Mouse (Mus musculus) thymus, adult 2 months (tissue): ENCODE measurements around the gene Aldh3b2. TPM values are rescaled to one million over a fixed set of nuclear protein-coding genes. Genes with fewer than 3 reads are reported as not detected.

Experiments used
- DNase-seq: peaks from one replicate; pipeline ENCODE4 v3.0.0; 2021
- H3K27ac ChIP-seq: fragments of 200-500 bp; 2 replicates; pipeline ENCODE4 v1.5.1; 2012; ENCODE audit warnings: low read length, control low read depth; ENCODE audit not compliant: control insufficient read depth, insufficient read depth
- H3K27me3 ChIP-seq: fragments of 200-500 bp; 2 replicates; pipeline ENCODE4 v1.6.1; 2012; ENCODE audit warnings: mild to moderate bottlenecking, low read length, moderate library complexity, mixed read lengths; ENCODE audit not compliant: control insufficient read depth, insufficient read depth
- H3K36me3 ChIP-seq: fragments of 200-500 bp; 2 replicates; pipeline ENCODE4 v1.6.1; 2012; ENCODE audit warnings: mild to moderate bottlenecking, low read length, moderate library complexity; ENCODE audit not compliant: control insufficient read depth, insufficient read depth
- H3K4me1 ChIP-seq: fragments of 200-500 bp; replicated peaks from 2 replicates; pipeline ENCODE4 v1.6.1; 2012; ENCODE audit warnings: low read length; ENCODE audit not compliant: control insufficient read depth, insufficient read depth
- H3K4me3 ChIP-seq: fragments of 200-500 bp; 2 replicates; pipeline ENCODE4 v1.5.1; 2012; ENCODE audit warnings: mild to moderate bottlenecking, low read length, control low read depth, moderate library complexity; ENCODE audit not compliant: control insufficient read depth, insufficient read depth
- CTCF ChIP-seq: fragments of 200-500 bp; IDR thresholded peaks from 2 replicates; pipeline ENCODE4 v1.5.1; 2012; ENCODE audit warnings: mild to moderate bottlenecking, control low read depth, low read length, moderate library complexity, borderline replicate concordance; ENCODE audit not compliant: control insufficient read depth, poor library complexity, insufficient read depth; ENCODE audit errors: extremely low read depth
- POLR2A ChIP-seq: fragments of 200-500 bp; IDR thresholded peaks from 2 replicates; pipeline ENCODE4 v1.6.1; 2012; ENCODE audit warnings: mild to moderate bottlenecking, low read length, control low read depth, moderate library complexity; ENCODE audit not compliant: control insufficient read depth, poor library complexity, insufficient read depth; ENCODE audit errors: extremely low read depth
- WGBS: fragments of 180-500 bp; shearing (Covaris S2); methylation state at CpG from one replicate; pipeline ENCODE4 v1.1.7; 2018; 5-methylcytosine and 5-hydroxymethylcytosine counted together
- polyA plus RNA-seq: library from polyadenylated mRNA; depleted of rRNA; stranded (reverse); fragments of >200 nt; gene quantifications from 2 replicates; pipeline ENCODE4 v1.2.3, GENCODE M21; 2012

Gene Aldh3b2
- polyA plus RNA-seq, 1 experiment: 7.2 TPM

- H3K4me3 ChIP-seq: no peak overlapping the region
- H3K27ac ChIP-seq: no peak overlapping the region
- 91% methylated on average over 12 of the region's 12 CpGs for WGBS
- TF ChIP-seq CTCF (no peak), POLR2A (no peak)
- H3K4me1 ChIP-seq: peaks cover 18% of the 10 kb centered on the region
- no peak for DNase-seq
- H3K36me3 ChIP-seq: peaks cover 19% of the 10 kb centered on the region
- H3K27me3 ChIP-seq: no peaks in the 10 kb centered on the region
Measured at GRCm38 (mm10) chr19:4003641-4004040, 31.5 kb downstream of the Aldh3b2 start.

DNA sequence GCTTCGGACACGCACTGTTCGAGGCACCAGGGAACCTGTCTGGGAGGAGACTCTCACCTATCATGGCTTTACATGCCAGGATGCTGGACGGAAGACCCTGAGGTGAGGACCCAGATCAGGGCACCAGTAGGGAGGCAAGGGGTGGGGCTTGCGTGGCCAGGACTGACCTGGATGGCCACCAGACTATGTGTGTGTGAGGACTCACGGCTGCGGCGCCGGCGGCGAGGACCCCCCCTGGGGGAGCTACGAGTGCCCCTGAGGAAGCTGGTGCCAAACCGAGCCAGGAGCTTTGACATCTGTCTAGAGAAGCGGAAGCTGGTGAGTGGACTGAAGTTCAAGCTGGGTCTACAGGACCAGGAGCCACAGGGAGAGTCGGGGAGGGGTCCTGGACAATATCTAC is 32.2 kb downstream of the Aldh3b2 start:
- Histone ChIP-seq H3K36me3 (peaks cover 23% of the 10 kb centered on the region), H3K27ac (no peak overlapping the region), H3K27me3 (no peaks in the 10 kb centered on the region), H3K4me3 (no peak overlapping the region), H3K4me1 (peaks cover 14% of the 10 kb centered on the region)
- 97% methylated on average over 15 of the region's 15 CpGs for WGBS
- no peak for TF ChIP-seq CTCF
- DNase-seq: no peak

DNA sequence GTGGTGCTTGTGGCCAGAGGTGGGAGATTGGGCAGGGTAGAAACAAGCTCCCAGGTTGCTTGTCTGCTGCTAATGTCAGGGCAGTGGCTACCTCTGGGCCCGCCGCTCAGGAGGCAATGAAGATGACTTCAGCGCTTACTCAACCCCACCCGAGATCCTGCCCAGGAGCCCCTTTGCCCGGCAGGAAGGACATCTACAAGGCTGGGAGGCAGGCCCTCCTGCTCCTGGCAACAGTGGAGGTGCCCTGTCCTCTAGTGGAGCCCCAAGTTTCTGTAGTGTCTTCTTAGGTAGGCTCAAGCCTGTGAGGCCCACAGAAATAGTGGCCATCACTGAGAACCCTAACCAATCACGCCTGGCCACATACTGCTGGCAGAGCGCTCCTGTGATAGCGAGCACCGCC is 33.0 kb downstream of the Aldh3b2 start:
- peaks cover 23% of the 10 kb centered on the region for H3K36me3 ChIP-seq
- H3K27me3 ChIP-seq: no peaks in the 10 kb centered on the region
- WGBS: 90% methylated on average over 9 of the region's 9 CpGs
- peaks cover 7% of the 10 kb centered on the region for H3K4me1 ChIP-seq
- no peak for DNase-seq
- no peak overlapping the region for H3K27ac ChIP-seq
- no peak overlapping the region for H3K4me3 ChIP-seq
- TF ChIP-seq POLR2A (no peak), CTCF (no peak)

DNA sequence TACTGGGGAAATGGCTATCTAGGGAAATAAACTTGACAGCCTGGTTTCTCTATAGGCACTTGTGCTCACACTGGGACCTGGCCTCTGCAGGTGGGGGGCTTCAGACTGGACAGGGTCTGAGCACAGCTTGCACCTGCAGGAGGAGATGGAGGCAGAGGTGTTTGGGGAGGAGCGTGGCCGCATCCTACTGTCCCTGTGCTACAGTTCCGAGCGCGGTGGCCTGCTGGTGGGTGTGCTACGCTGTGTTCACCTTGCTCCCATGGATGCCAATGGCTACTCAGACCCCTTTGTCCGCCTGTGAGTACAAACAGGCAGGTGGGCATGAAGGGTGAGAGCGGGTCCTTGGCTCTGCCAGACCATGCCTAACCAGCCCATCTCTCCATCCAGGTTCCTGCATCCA is 33.8 kb downstream of the Aldh3b2 start:
- Histone ChIP-seq H3K27me3 (no peaks in the 10 kb centered on the region), H3K36me3 (peaks cover 23% of the 10 kb centered on the region), H3K4me1 (peaks cover 4% of the 10 kb centered on the region), H3K4me3 (no peak overlapping the region), H3K27ac (no peak overlapping the region)
- TF ChIP-seq CTCF (no peak), POLR2A (no peak)
- 97% methylated on average over 8 of the region's 8 CpGs for WGBS
- no peak for DNase-seq

DNA sequence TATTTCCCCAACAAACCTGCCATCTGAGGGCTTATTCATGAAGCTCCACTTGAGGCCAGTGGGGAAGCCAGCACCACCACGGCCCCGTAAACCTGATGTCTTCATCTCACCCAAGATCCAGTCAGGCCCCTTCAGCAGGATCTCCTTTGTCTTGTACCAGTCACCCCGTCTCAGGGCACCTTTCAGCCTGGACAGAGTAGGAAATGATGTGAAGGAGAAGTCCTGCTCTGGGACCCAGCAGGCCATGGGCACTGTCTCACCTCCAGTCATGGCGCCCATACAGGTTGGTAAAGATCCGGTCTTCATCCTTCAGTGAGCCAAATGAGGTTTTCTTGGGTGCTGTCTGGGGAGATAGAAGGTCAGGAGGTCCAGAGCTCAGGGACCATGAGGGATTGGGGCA is 39.0 kb downstream of the Aldh3b2 start:
- H3K27me3 ChIP-seq: no peaks in the 10 kb centered on the region
- over 99% methylated on average over 5 of the region's 5 CpGs for WGBS
- H3K4me1 ChIP-seq: peaks cover 7% of the 10 kb centered on the region
- TF ChIP-seq CTCF (no peak), POLR2A (no peak)
- no peak for DNase-seq
- H3K27ac ChIP-seq: no peak overlapping the region
- peaks cover 23% of the 10 kb centered on the region for H3K36me3 ChIP-seq
- no peak overlapping the region for H3K4me3 ChIP-seq

DNA sequence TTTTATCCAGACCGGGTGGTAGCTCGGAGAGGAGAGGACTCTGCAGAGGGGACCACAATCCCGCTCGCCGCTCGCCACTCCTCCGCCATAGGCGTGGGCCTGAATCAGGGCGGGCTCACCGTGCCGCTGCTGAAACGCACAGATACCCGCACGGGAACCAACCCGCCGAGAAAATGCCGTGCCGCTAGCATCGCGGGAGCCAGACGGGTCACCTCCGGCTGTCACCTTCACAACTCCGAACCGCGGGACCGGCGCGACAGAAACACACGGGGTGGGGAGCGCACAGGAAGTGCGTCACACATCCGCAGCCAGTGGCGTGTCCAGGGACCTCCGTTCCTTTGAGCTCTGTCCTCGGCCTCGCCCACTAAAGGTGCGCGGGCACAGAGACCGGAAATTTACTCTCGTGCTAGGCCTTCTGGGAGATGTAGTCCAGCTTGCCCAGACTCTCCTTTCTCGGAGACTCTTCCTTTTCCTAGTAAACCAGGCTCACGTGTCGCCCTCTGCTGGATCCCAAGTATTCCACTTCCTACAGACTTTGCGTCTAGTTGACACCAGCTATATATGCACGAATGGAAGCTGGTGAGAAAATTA is 40.4 kb downstream of the Aldh3b2 start, which contains the start of gene Ndufv1:
Gene Ndufv1, minus strand, starts transcription at position 375 of the 591 bp plus-strand sequence.
- Histone ChIP-seq H3K36me3 (peaks cover 12% of the 10 kb centered on the region), H3K4me1 (peaks cover 7% of the 10 kb centered on the region), H3K27ac (no peak within 1 kb of the TSS), H3K4me3 (peak within 1 kb of the TSS; percentile 60), H3K27me3 (no peaks in the 10 kb centered on the region)
- WGBS: under 1% methylated on average over 45 of the region's 45 CpGs
- TF ChIP-seq POLR2A (peak; percentile 73), CTCF (peak; percentile 44; the same call in 1 of the 2 replicates)
- peak; percentile 94 for DNase-seq

DNA sequence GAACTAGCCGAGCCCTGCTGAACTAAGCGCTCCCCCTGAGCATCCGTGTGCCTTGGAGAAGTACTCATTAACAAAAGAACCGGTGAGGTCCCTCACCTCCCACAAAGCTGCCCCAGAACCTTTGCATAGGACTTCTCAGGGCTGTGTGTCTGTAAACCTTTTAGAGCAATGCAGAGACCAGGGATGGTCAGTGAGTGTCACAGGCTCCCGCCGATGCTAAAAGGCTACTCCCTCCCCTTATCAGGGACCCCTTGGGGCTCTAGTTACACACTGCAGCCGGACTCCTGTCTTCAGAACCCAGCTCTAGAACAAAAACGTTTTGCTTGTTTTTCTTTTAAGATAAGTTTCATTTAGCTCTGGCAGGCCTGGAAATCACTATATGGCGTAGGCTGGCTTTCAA is 40.9 kb downstream of the Aldh3b2 start:
- TF ChIP-seq CTCF (no peak), POLR2A (no peak)
- Histone ChIP-seq H3K4me1 (peaks cover 7% of the 10 kb centered on the region), H3K36me3 (peaks cover 7% of the 10 kb centered on the region), H3K27ac (no peak overlapping the region), H3K4me3 (peak overlapping the region; percentile 60), H3K27me3 (no peaks in the 10 kb centered on the region)
- no peak for DNase-seq
- WGBS: 32% methylated on average over 9 of the region's 9 CpGs
